Mouse (Mus musculus) kidney, adult 8-10 months (tissue): ENCODE results near the gene Cuedc1.

ENCODE experiments used
- DNase-seq, 2 experiments: peaks; one replicate each; pipeline ENCODE4 v3.0.0; 2022

Gene Cuedc1

GRCm38 (mm10) chr11:88086737-88087627 lies 10.9 kb upstream of the Cuedc1 start:
- DNase-seq = peak; percentile 86 to 87

GRCm38 (mm10) chr11:88089150-88089549 lies 8.7 kb upstream of the Cuedc1 start:
- DNase-seq = no peak

- no peak for DNase-seq
These were observed 7.6 kb upstream of the Cuedc1 start for GRCm38 (mm10) chr11:88090293-88090692.

- no peak for DNase-seq
These were observed 5.9 kb upstream of the Cuedc1 start for GRCm38 (mm10) chr11:88091949-88092348.

- no peak for DNase-seq
These were observed 685 bp upstream of the Cuedc1 start for GRCm38 (mm10) chr11:88097173-88097572.

GRCm38 (mm10) chr11:88098787-88099598 lies 1.1 kb downstream of the Cuedc1 start:
- DNase-seq = peak; percentile 61 to 66

- DNase-seq = peak; percentile 71 to 74
These were observed 1.8 kb downstream of the Cuedc1 start for GRCm38 (mm10) chr11:88099599-88100023.

- no peak for DNase-seq
These were observed 2.3 kb downstream of the Cuedc1 start for GRCm38 (mm10) chr11:88100170-88100569.

GRCm38 (mm10) chr11:88103214-88103941 lies 5.5 kb downstream of the Cuedc1 start:
- DNase-seq = no peak

- no peak for DNase-seq
These were observed 7.8 kb downstream of the Cuedc1 start for GRCm38 (mm10) chr11:88105494-88106291.

GRCm38 (mm10) chr11:88106292-88106554 lies 8.4 kb downstream of the Cuedc1 start:
- DNase-seq = no peak

GRCm38 (mm10) chr11:88107365-88107764 lies 9.5 kb downstream of the Cuedc1 start:
- DNase-seq = peak in 1 of 2 experiments; percentile 33

- DNase-seq = no peak
These were observed 12.3 kb downstream of the Cuedc1 start for GRCm38 (mm10) chr11:88110031-88110594.

GRCm38 (mm10) chr11:88112078-88112477 lies 14.2 kb downstream of the Cuedc1 start:
- no peak for DNase-seq

GRCm38 (mm10) chr11:88112677-88113333 lies 14.9 kb downstream of the Cuedc1 start:
- DNase-seq = no peak

- peak; percentile 54 to 56 for DNase-seq
These were observed 15.8 kb downstream of the Cuedc1 start for GRCm38 (mm10) chr11:88113543-88114271.

- peak; percentile 49 to 69 for DNase-seq
These were observed 17.0 kb downstream of the Cuedc1 start for GRCm38 (mm10) chr11:88114871-88115301.

- no peak for DNase-seq
These were observed 18.7 kb downstream of the Cuedc1 start for GRCm38 (mm10) chr11:88116568-88116967.

GRCm38 (mm10) chr11:88117356-88118090 lies 19.7 kb downstream of the Cuedc1 start:
- DNase-seq = peak; percentile 44 to 60

- DNase-seq = no peak
These were observed 20.2 kb downstream of the Cuedc1 start for GRCm38 (mm10) chr11:88118091-88118440.
